Mouse (Mus musculus) C2C12 (cell line): ENCODE results near the gene Snx8. TPM values are rescaled to one million over a fixed set of nuclear protein-coding genes. Genes with fewer than 3 reads are reported as not detected.
A peak's percentile ranks its signal among the peaks of the same experiment; 100 is the strongest.

ENCODE experiments used
- H3K27me3 ChIP-seq: one replicate; pipeline ENCODE4 v1.6.1; 2011; ENCODE audit not compliant: control insufficient read depth, insufficient read depth, insufficient read length
- H3K36me3 ChIP-seq: one replicate; pipeline ENCODE4 v1.6.1; 2011; ENCODE audit not compliant: control insufficient read depth, insufficient read depth
- H3K4me3 ChIP-seq: one replicate; pipeline ENCODE4 v1.5.1; 2011; ENCODE audit warnings: mild to moderate bottlenecking, control low read depth; ENCODE audit not compliant: poor library complexity, insufficient read depth, severe bottlenecking
- H3K79me2 ChIP-seq: one replicate; pipeline ENCODE4 v1.6.1; 2011; ENCODE audit not compliant: control insufficient read depth, insufficient read depth
- H3K79me3 ChIP-seq: one replicate; pipeline ENCODE4 v1.6.1; 2011; ENCODE audit warnings: low read depth, control low read depth
- H3ac ChIP-seq: one replicate; pipeline ENCODE3; 2011; ENCODE audit warnings: low read depth; ENCODE audit not compliant: control insufficient read depth, insufficient read length
- CEBPB ChIP-seq: IDR thresholded peaks from one replicate; pipeline ENCODE4 v1.6.1; 2011; ENCODE audit warnings: low read depth, mild to moderate bottlenecking, control low read depth, moderate library complexity
- CTCF ChIP-seq: IDR thresholded peaks from one replicate; pipeline ENCODE4 v1.5.1; 2011; ENCODE audit not compliant: control insufficient read depth, insufficient read depth, insufficient read length
- FOSL1 ChIP-seq: IDR thresholded peaks from one replicate; pipeline ENCODE4 v1.8.0; 2011; ENCODE audit warnings: mild to moderate bottlenecking, low read length; ENCODE audit not compliant: poor library complexity, insufficient read depth, severe bottlenecking
- MAX ChIP-seq: IDR thresholded peaks from one replicate; pipeline ENCODE4 v1.6.1; 2011; ENCODE audit warnings: mild to moderate bottlenecking, control low read depth
- MYOD1 ChIP-seq: IDR thresholded peaks from one replicate; pipeline ENCODE4 v1.6.1; 2011; ENCODE audit warnings: low read depth; ENCODE audit not compliant: control insufficient read depth, insufficient read length
- MYOG ChIP-seq: IDR thresholded peaks from one replicate; pipeline ENCODE4 v1.6.1; 2011; ENCODE audit not compliant: control insufficient read depth, insufficient read length; ENCODE audit errors: extremely low read depth
- USF1 ChIP-seq: IDR thresholded peaks from one replicate; pipeline ENCODE4 v1.6.1; 2011; ENCODE audit warnings: low read depth, mild to moderate bottlenecking, control low read depth, moderate library complexity
- polyA plus RNA-seq: library from polyadenylated mRNA; unstranded; fragments of >200 nt; fragmentation: generic; extraction: Trizol; gene quantifications from one replicate; pipeline ENCODE4 v1.2.1, GENCODE M21; 2012; ENCODE audit warnings: missing spikeins

Gene Snx8
- polyA plus RNA-seq, 1 experiment, result 37.1 TPM

GRCm38 (mm10) chr5:140321756-140322575, 67.1 kb downstream of the Snx8 start:
- Histone ChIP-seq H3K27me3 (no peaks in the 10 kb centered on the region), H3K4me3 (peak overlapping the region; percentile 82), H3K79me2 (peaks cover 44% of the 10 kb centered on the region), H3K79me3 (peaks cover 33% of the 10 kb centered on the region), H3K36me3 (no peaks in the 10 kb centered on the region), H3ac (peak overlapping the region; percentile 27)
- TF ChIP-seq CTCF (no peak), USF1 (no peak), MAX (no peak), MYOD1 (no peak), CEBPB (no peak), MYOG (no peak), FOSL1 (no peak)

GRCm38 (mm10) chr5:140321042-140321755, 67.9 kb downstream of the Snx8 start, which contains the start of the genes Mad1l1 and Nudt1:
Gene Mad1l1 (minus strand): TSS chr5:140321552.
Gene Nudt1 (plus strand): TSS chr5:140321656.
- TF ChIP-seq MAX (no peak), FOSL1 (no peak), CEBPB (no peak), CTCF (no peak), USF1 (no peak), MYOD1 (no peak), MYOG (no peak)

GRCm38 (mm10) chr5:140316716-140317115, 72.3 kb downstream of the Snx8 start:
- Histone ChIP-seq H3ac (no peak overlapping the region), H3K27me3 (no peaks in the 10 kb centered on the region), H3K36me3 (peaks cover 22% of the 10 kb centered on the region), H3K79me3 (peaks cover 40% of the 10 kb centered on the region), H3K4me3 (no peak overlapping the region), H3K79me2 (peaks cover 64% of the 10 kb centered on the region)
- TF ChIP-seq MYOG (no peak), USF1 (no peak), CEBPB (no peak), CTCF (no peak), FOSL1 (no peak), MYOD1 (no peak), MAX (no peak)

More at GRCm38 (mm10) chr5:140321042-140321755, 67.9 kb downstream of the Snx8 start, which contains the start of the genes Mad1l1 and Nudt1:
- Histone ChIP-seq H3K36me3 (no peaks in the 10 kb centered on the region), H3ac (peak within 1 kb of the TSS; percentile 95), H3K4me3 (peak within 1 kb of the TSS; percentile 82), H3K27me3 (no peaks in the 10 kb centered on the region), H3K79me2 (peaks cover 52% of the 10 kb centered on the region), H3K79me3 (peaks cover 40% of the 10 kb centered on the region)

DNA sequence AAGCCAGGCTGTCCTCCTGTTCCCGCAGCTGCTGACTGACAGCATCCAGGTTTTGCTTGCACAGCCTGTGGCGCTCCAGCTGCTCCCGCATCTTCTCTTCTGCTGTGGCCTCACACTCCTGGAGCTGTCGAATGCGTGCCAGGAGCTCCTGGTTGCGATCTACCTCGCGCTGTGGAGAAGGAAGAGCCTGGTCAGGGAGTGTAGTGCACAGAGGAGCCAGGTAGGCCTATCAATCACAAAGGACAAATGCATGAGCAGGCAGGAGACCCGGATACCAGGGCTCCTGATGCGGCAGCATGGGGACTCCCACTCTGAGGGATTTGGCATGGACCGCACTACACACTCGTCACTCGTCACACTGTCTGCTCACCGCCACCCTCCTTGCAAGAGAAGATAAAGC, 81.5 kb downstream of the Snx8 start:
- no peak for TF ChIP-seq MAX
- TF ChIP-seq FOSL1, result no peak
- TF ChIP-seq USF1, result no peak
- no peak for TF ChIP-seq CTCF
- no peak for TF ChIP-seq MYOD1
- TF ChIP-seq CEBPB, result no peak
- TF ChIP-seq MYOG, result no peak
- Histone ChIP-seq H3K79me2 (no peaks in the 10 kb centered on the region), H3K27me3 (no peaks in the 10 kb centered on the region), H3ac (no peak overlapping the region), H3K36me3 (peaks cover 65% of the 10 kb centered on the region), H3K4me3 (no peak overlapping the region), H3K79me3 (no peaks in the 10 kb centered on the region)

DNA sequence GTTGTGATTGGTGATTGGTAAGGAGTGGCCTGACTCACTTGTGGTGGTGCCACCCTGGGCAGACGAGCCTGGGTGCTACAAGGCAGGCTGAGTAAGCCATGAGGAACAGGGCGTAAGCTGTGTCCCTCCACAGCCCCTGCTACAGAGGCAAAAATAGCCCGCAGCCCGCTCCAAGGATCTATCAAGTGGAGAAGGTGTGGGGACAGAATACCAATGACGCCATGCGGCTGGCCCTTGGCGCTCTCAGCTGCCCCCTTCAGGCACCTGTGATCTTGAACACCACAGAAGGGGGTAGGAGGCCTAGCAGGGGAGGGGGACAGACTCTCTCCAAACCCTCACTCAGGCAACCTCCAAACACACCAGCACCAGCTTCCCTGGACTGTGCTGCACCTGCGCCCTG, 83.0 kb downstream of the Snx8 start:
- TF ChIP-seq MYOD1 (no peak), CTCF (no peak), USF1 (no peak), MYOG (no peak), CEBPB (no peak), MAX (no peak), FOSL1 (no peak)
- H3K27me3 ChIP-seq, result no peaks in the 10 kb centered on the region
- peaks cover 62% of the 10 kb centered on the region for H3K36me3 ChIP-seq

GRCm38 (mm10) chr5:140298291-140298690, 90.8 kb downstream of the Snx8 start:
- no peaks in the 10 kb centered on the region for H3K79me2 ChIP-seq
- no peak for TF ChIP-seq USF1
- TF ChIP-seq MYOD1, result no peak
- no peak for TF ChIP-seq FOSL1
- TF ChIP-seq MAX, result no peak
- H3K36me3 ChIP-seq, result peaks cover 54% of the 10 kb centered on the region
- H3K4me3 ChIP-seq, result no peak overlapping the region
- H3ac ChIP-seq, result no peak overlapping the region
- H3K27me3 ChIP-seq, result no peaks in the 10 kb centered on the region
- H3K79me3 ChIP-seq, result no peaks in the 10 kb centered on the region

More for the DNA sequence above, 83.0 kb downstream of the Snx8 start:
- no peaks in the 10 kb centered on the region for H3K79me2 ChIP-seq
- H3ac ChIP-seq, result no peak overlapping the region
- H3K79me3 ChIP-seq, result no peaks in the 10 kb centered on the region
- H3K4me3 ChIP-seq, result no peak overlapping the region
